Comparison of ENCODE assay signal across 8 mouse cellular contexts in genomic region chr5:107611224-107611623, GRCm38 (mm10). TPM values are rescaled to one million over a fixed set of nuclear protein-coding genes. Genes with fewer than 3 reads are reported as not detected.
DNase-seq lines count a peak whose midpoint lies in the region; ATAC-seq lines count a peak whose summit lies in the region.

No protein-coding gene starts in this region.

- H3K4me2 ChIP-seq in forebrain, embryonic 14.5 days (ENCODE audit: low read length): no peak overlapping the region
- no peak overlapping the region for H3K4me2 ChIP-seq in midbrain, embryonic 15.5 days

- intact Hi-C loops in left cerebral cortex, postnatal 10 days (cut with DNase I): loop anchor here (5.0 to 10.0 kb wide), 2 partner anchors 174 to 291 kb away; partner anchors contain the start of gene Rpl5

- no peak overlapping the region for H3K27ac ChIP-seq in forebrain, embryonic 14.5 days (ENCODE audit: low read depth, low read length)
- H3K27ac ChIP-seq in midbrain, embryonic 15.5 days: no peak overlapping the region

- WGBS in forebrain, embryonic 14.5 days: 4% methylated on average over 2 of the region's 2 CpGs
- 4% methylated on average over 2 of the region's 2 CpGs for WGBS in midbrain, embryonic 15.5 days

- peak; percentile 71; the same call in 1 of the 2 replicates for ATAC-seq in forebrain, embryonic 14.5 days
- peak; percentile 75 for ATAC-seq in midbrain, embryonic 15.5 days (replicated peaks)

- no peaks in the 10 kb centered on the region for H3K4me1 ChIP-seq in forebrain, embryonic 14.5 days (ENCODE audit: control insufficient read depth, insufficient read depth, low read length)
- no peaks in the 10 kb centered on the region for H3K4me1 ChIP-seq in midbrain, embryonic 15.5 days

- H3K4me3 ChIP-seq in forebrain, embryonic 14.5 days (ENCODE audit: low read depth, low read length): no peak overlapping the region
- H3K4me3 ChIP-seq in midbrain, embryonic 15.5 days: no peak overlapping the region

- H3K36me3 ChIP-seq in forebrain, embryonic 14.5 days (ENCODE audit: control insufficient read depth, insufficient read depth, low read length): peaks cover 19% of the 10 kb centered on the region
- no peaks in the 10 kb centered on the region for H3K36me3 ChIP-seq in midbrain, embryonic 15.5 days (replicated peaks)

- no peaks in the 10 kb centered on the region for H3K27me3 ChIP-seq in forebrain, embryonic 14.5 days (replicated peaks; ENCODE audit: control insufficient read depth, insufficient read depth, low read length)
- H3K27me3 ChIP-seq in midbrain, embryonic 15.5 days (replicated peaks): no peaks in the 10 kb centered on the region

- DNase-seq in urinary bladder, postnatal 14 days (ENCODE audit: low spot score): peak; percentile 55
- DNase-seq in urinary bladder, postnatal 10 days (ENCODE audit: low spot score): no peak
- peak; percentile 39 for DNase-seq in cerebellum, adult 11 months
- peak; percentile 84 for DNase-seq in forebrain, embryonic 14.5 days (ENCODE audit: low spot score)
- peak; percentile 85 for DNase-seq in induced T-regulatory cell, adult 2 months (ENCODE audit: low read depth)
- DNase-seq in left cerebral cortex, postnatal 10 days (ENCODE audit: extremely low spot score in 1 of 2, low spot score in 2 of 2): peak; percentile 40 to 65
- DNase-seq in spleen, postnatal 4 days (ENCODE audit: low spot score in 2 of 2): peak; percentile 57 to 74

- H3K9me3 ChIP-seq in forebrain, embryonic 14.5 days (replicated peaks; ENCODE audit: control insufficient read depth, low read length): no peaks in the 10 kb centered on the region
- H3K9me3 ChIP-seq in midbrain, embryonic 15.5 days: no peaks in the 10 kb centered on the region

- H3K9ac ChIP-seq in forebrain, embryonic 14.5 days (ENCODE audit: low read length): no peak overlapping the region
- no peak overlapping the region for H3K9ac ChIP-seq in midbrain, embryonic 15.5 days

RNA-seq across cellular contexts. Expression of gene Glmn, which starts 13.5 kb away (rescaled TPM):
- 26.2 and 35.1 TPM in 2 replicates for polyA plus RNA-seq in forebrain, embryonic 14.5 days (2014; fragmentation: Nextera tagmentation; extraction: Ambion mirVana)
- total RNA-seq in left cerebral cortex, postnatal 10 days (2021): 10 to 100 TPM; 20.2 to 22.3 TPM
- polyA plus RNA-seq in midbrain, embryonic 15.5 days (2015; fragmentation: Nextera tagmentation; extraction: Ambion mirVana): 33.3 and 36.3 TPM in 2 replicates

RNA-seq across cellular contexts. Expression of gene Rpap2, which starts 14.1 kb away (rescaled TPM):
- polyA plus RNA-seq in forebrain, embryonic 14.5 days (2014; fragmentation: Nextera tagmentation; extraction: Ambion mirVana): 23.5 and 25.1 TPM in 2 replicates
- 10 to 100 TPM; 18.9 to 21.8 TPM for total RNA-seq in left cerebral cortex, postnatal 10 days (2021)
- polyA plus RNA-seq in midbrain, embryonic 15.5 days (2015; fragmentation: Nextera tagmentation; extraction: Ambion mirVana): 21.3 and 23.2 TPM in 2 replicates
